Mouse (Mus musculus) midbrain, embryonic 12.5 days (tissue): ENCODE data around the gene R3hdm1. TPM values are rescaled to one million over a fixed set of nuclear protein-coding genes. Genes with fewer than 3 reads are reported as not detected.
A peak's percentile ranks its signal among the peaks of the same experiment; 100 is the strongest.

Experiments
- ATAC-seq: fragments of 200-750 bp; cut with Nextera tagmentation; 2 replicates; pipeline ENCODE4 v1.8.0; 2017; ENCODE audit warnings: low read depth, moderate TSS enrichment, moderate library complexity; ENCODE audit not compliant: low FRiP score
- H3K27ac ChIP-seq: fragments of 300-500 bp; sonication (generic); replicated peaks from 2 replicates; pipeline ENCODE4 v1.5.1; 2016; ENCODE audit warnings: mild to moderate bottlenecking
- H3K27me3 ChIP-seq: fragments of 300-500 bp; sonication (generic); 2 replicates; pipeline ENCODE4 v1.6.1; 2016; ENCODE audit warnings: mild to moderate bottlenecking
- H3K36me3 ChIP-seq: fragments of 300-500 bp; sonication (generic); 2 replicates; pipeline ENCODE4 v1.6.1; 2016
- H3K4me1 ChIP-seq: fragments of 300-500 bp; sonication (generic); 2 replicates; pipeline ENCODE4 v1.6.1; 2016
- H3K4me2 ChIP-seq: fragments of 300-500 bp; sonication (generic); replicated peaks from 2 replicates; pipeline ENCODE4 v1.6.1; 2016; ENCODE audit warnings: mild to moderate bottlenecking, moderate library complexity
- H3K4me3 ChIP-seq: fragments of 300-500 bp; sonication (generic); 2 replicates; pipeline ENCODE4 v1.5.1; 2016; ENCODE audit warnings: mild to moderate bottlenecking
- H3K9ac ChIP-seq: fragments of 300-500 bp; sonication (generic); replicated peaks from 2 replicates; pipeline ENCODE4 v1.6.1; 2016; ENCODE audit warnings: mild to moderate bottlenecking, moderate library complexity
- H3K9me3 ChIP-seq: fragments of 300-500 bp; sonication (generic); 2 replicates; pipeline ENCODE4 v1.6.1; 2016; ENCODE audit warnings: mild to moderate bottlenecking
- WGBS: fragments of 180-500 bp; shearing (Covaris S2); methylation state at CpG from one replicate; pipeline ENCODE4 v1.1.7; 2016; 5-methylcytosine and 5-hydroxymethylcytosine counted together
- polyA plus RNA-seq: library from polyadenylated mRNA; unstranded; fragments of >200 nt; fragmentation: Nextera tagmentation; extraction: Ambion mirVana; gene quantifications from 2 replicates; pipeline ENCODE4 v1.2.1, GENCODE M21; 2016

Gene R3hdm1
- 93.1 and 100 TPM in 2 replicates for polyA plus RNA-seq

GRCm38 (mm10) chr1:128102641-128103461 is at the start of gene R3hdm1, which contains the start of gene Zranb3:
TSS of gene R3hdm1 (plus strand) at chr1:128103301.
TSS of gene Zranb3 (minus strand) at chr1:128103047.
- Histone ChIP-seq H3K9ac (peak within 1 kb of the TSS; percentile 91), H3K4me1 (peaks cover 16% of the 10 kb centered on the region), H3K4me2 (peak within 1 kb of the TSS; percentile 75), H3K36me3 (no peaks in the 10 kb centered on the region), H3K4me3 (peak within 1 kb of the TSS; percentile 73), H3K27ac (peak within 1 kb of the TSS; percentile 93), H3K27me3 (no peaks in the 10 kb centered on the region), H3K9me3 (no peaks in the 10 kb centered on the region)
- WGBS: under 1% methylated on average over 35 of the region's 43 CpGs
- peak; percentile 94 for ATAC-seq

- no peak overlapping the region for H3K27ac ChIP-seq
- no peaks in the 10 kb centered on the region for H3K36me3 ChIP-seq
- H3K27me3 ChIP-seq: no peaks in the 10 kb centered on the region
- no peak overlapping the region for H3K4me2 ChIP-seq
- ATAC-seq: no peak
- H3K9ac ChIP-seq: no peak overlapping the region
- WGBS: 95% methylated on average over 4 of the region's 4 CpGs
- no peak overlapping the region for H3K4me3 ChIP-seq
- H3K9me3 ChIP-seq: no peaks in the 10 kb centered on the region
- H3K4me1 ChIP-seq: no peaks in the 10 kb centered on the region
Observed at GRCm38 (mm10) chr1:128057269-128057668, 45.8 kb upstream of the R3hdm1 start.

GRCm38 (mm10) chr1:128058625-128059024 is 44.5 kb upstream of the R3hdm1 start:
- no peak overlapping the region for H3K4me2 ChIP-seq
- no peak for ATAC-seq
- 95% methylated on average over 5 of the region's 5 CpGs for WGBS

GRCm38 (mm10) chr1:128060655-128061344 is 42.3 kb upstream of the R3hdm1 start:
- no peaks in the 10 kb centered on the region for H3K4me1 ChIP-seq
- ATAC-seq: no peak
- H3K27ac ChIP-seq: no peak overlapping the region
- no peak overlapping the region for H3K4me2 ChIP-seq
- H3K4me3 ChIP-seq: no peak overlapping the region
- H3K9me3 ChIP-seq: no peaks in the 10 kb centered on the region
- no peaks in the 10 kb centered on the region for H3K36me3 ChIP-seq
- no peaks in the 10 kb centered on the region for H3K27me3 ChIP-seq
- 72% methylated on average over 8 of the region's 8 CpGs for WGBS
- no peak overlapping the region for H3K9ac ChIP-seq

More at GRCm38 (mm10) chr1:128058625-128059024, 44.5 kb upstream of the R3hdm1 start:
- Histone ChIP-seq H3K4me3 (no peak overlapping the region), H3K4me1 (no peaks in the 10 kb centered on the region), H3K27ac (no peak overlapping the region), H3K9me3 (no peaks in the 10 kb centered on the region), H3K36me3 (no peaks in the 10 kb centered on the region), H3K9ac (no peak overlapping the region), H3K27me3 (no peaks in the 10 kb centered on the region)

GRCm38 (mm10) chr1:128061401-128061800 is 41.7 kb upstream of the R3hdm1 start:
- Histone ChIP-seq H3K36me3 (no peaks in the 10 kb centered on the region), H3K4me1 (no peaks in the 10 kb centered on the region), H3K9ac (no peak overlapping the region), H3K27ac (no peak overlapping the region), H3K4me3 (no peak overlapping the region), H3K27me3 (no peaks in the 10 kb centered on the region), H3K4me2 (no peak overlapping the region), H3K9me3 (no peaks in the 10 kb centered on the region)
- ATAC-seq: no peak
- WGBS: 80% methylated on average over 1 of the region's 1 CpGs

- no peaks in the 10 kb centered on the region for H3K9me3 ChIP-seq
- H3K4me2 ChIP-seq: no peak overlapping the region
- H3K9ac ChIP-seq: no peak overlapping the region
- no peak overlapping the region for H3K4me3 ChIP-seq
- H3K4me1 ChIP-seq: no peaks in the 10 kb centered on the region
- no peaks in the 10 kb centered on the region for H3K36me3 ChIP-seq
- no peaks in the 10 kb centered on the region for H3K27me3 ChIP-seq
- WGBS: 97% methylated on average over 1 of the region's 1 CpGs
- ATAC-seq: no peak
- H3K27ac ChIP-seq: no peak overlapping the region
Observed at GRCm38 (mm10) chr1:128062167-128062566, 40.9 kb upstream of the R3hdm1 start.

GRCm38 (mm10) chr1:128064716-128065115 is 38.4 kb upstream of the R3hdm1 start:
- Histone ChIP-seq H3K9ac (no peak overlapping the region), H3K9me3 (no peaks in the 10 kb centered on the region), H3K4me3 (no peak overlapping the region), H3K4me1 (no peaks in the 10 kb centered on the region), H3K27me3 (no peaks in the 10 kb centered on the region), H3K4me2 (no peak overlapping the region), H3K27ac (no peak overlapping the region), H3K36me3 (no peaks in the 10 kb centered on the region)
- WGBS: 96% methylated on average over 6 of the region's 6 CpGs
- no peak for ATAC-seq

GRCm38 (mm10) chr1:128068945-128069397 is 34.1 kb upstream of the R3hdm1 start:
- H3K36me3 ChIP-seq: no peaks in the 10 kb centered on the region
- H3K4me2 ChIP-seq: no peak overlapping the region
- H3K4me1 ChIP-seq: no peaks in the 10 kb centered on the region
- H3K27me3 ChIP-seq: no peaks in the 10 kb centered on the region
- 95% methylated on average over 2 of the region's 2 CpGs for WGBS
- no peaks in the 10 kb centered on the region for H3K9me3 ChIP-seq
- ATAC-seq: no peak
- H3K27ac ChIP-seq: no peak overlapping the region
- H3K4me3 ChIP-seq: no peak overlapping the region
- H3K9ac ChIP-seq: no peak overlapping the region

GRCm38 (mm10) chr1:128070003-128070402 is 33.1 kb upstream of the R3hdm1 start:
- no peaks in the 10 kb centered on the region for H3K4me1 ChIP-seq
- no peak overlapping the region for H3K4me3 ChIP-seq
- no peak for ATAC-seq
- 96% methylated on average over 3 of the region's 3 CpGs for WGBS
- H3K27ac ChIP-seq: no peak overlapping the region
- no peak overlapping the region for H3K4me2 ChIP-seq
- no peaks in the 10 kb centered on the region for H3K9me3 ChIP-seq
- H3K27me3 ChIP-seq: no peaks in the 10 kb centered on the region
- no peaks in the 10 kb centered on the region for H3K36me3 ChIP-seq
- H3K9ac ChIP-seq: no peak overlapping the region

GRCm38 (mm10) chr1:128073051-128073450 is 30.1 kb upstream of the R3hdm1 start:
- Histone ChIP-seq H3K27me3 (no peaks in the 10 kb centered on the region), H3K9me3 (no peaks in the 10 kb centered on the region), H3K4me2 (no peak overlapping the region), H3K36me3 (no peaks in the 10 kb centered on the region), H3K27ac (no peak overlapping the region), H3K4me1 (no peaks in the 10 kb centered on the region), H3K9ac (no peak overlapping the region), H3K4me3 (no peak overlapping the region)
- 91% methylated on average over 6 of the region's 6 CpGs for WGBS
- ATAC-seq: no peak

- no peak for ATAC-seq
- WGBS: 85% methylated on average over 8 of the region's 8 CpGs
Observed at GRCm38 (mm10) chr1:128076791-128077479, 26.2 kb upstream of the R3hdm1 start.

GRCm38 (mm10) chr1:128077788-128078187 is 25.3 kb upstream of the R3hdm1 start:
- Histone ChIP-seq H3K4me1 (no peaks in the 10 kb centered on the region), H3K27ac (no peak overlapping the region), H3K4me2 (no peak overlapping the region), H3K9me3 (no peaks in the 10 kb centered on the region), H3K4me3 (no peak overlapping the region), H3K27me3 (no peaks in the 10 kb centered on the region), H3K9ac (no peak overlapping the region), H3K36me3 (no peaks in the 10 kb centered on the region)
- ATAC-seq: no peak
- 98% methylated on average over 2 of the region's 2 CpGs for WGBS

More at GRCm38 (mm10) chr1:128076791-128077479, 26.2 kb upstream of the R3hdm1 start:
- Histone ChIP-seq H3K4me3 (no peak overlapping the region), H3K4me1 (no peaks in the 10 kb centered on the region), H3K9me3 (no peaks in the 10 kb centered on the region), H3K36me3 (no peaks in the 10 kb centered on the region), H3K27ac (no peak overlapping the region), H3K9ac (no peak overlapping the region), H3K4me2 (no peak overlapping the region), H3K27me3 (no peaks in the 10 kb centered on the region)
